Mouse (Mus musculus) neural tube, embryonic 15.5 days (tissue): ENCODE data around the gene Gm49393. TPM values are rescaled to one million over a fixed set of nuclear protein-coding genes. Genes with fewer than 3 reads are reported as not detected.
"Not testable (repeated sequence)": the region's sequence is repeated elsewhere in the genome, so short reads cannot be mapped to it uniquely, and the experiment has no call there.

Experiments
- ATAC-seq: fragments of 200-750 bp; cut with Nextera tagmentation; 2 replicates; pipeline ENCODE4 v1.8.0; 2017; ENCODE audit warnings: mild to moderate bottlenecking, moderate TSS enrichment, moderate library complexity; ENCODE audit not compliant: low FRiP score
- H3K27ac ChIP-seq: fragments of 300-500 bp; sonication (generic); replicated peaks from 2 replicates; pipeline ENCODE4 v1.5.1; 2015; ENCODE audit warnings: mild to moderate bottlenecking, inconsistent platforms
- H3K27me3 ChIP-seq: fragments of 300-500 bp; sonication (generic); replicated peaks from 2 replicates; pipeline ENCODE4 v1.6.1; 2015; ENCODE audit warnings: inconsistent platforms
- H3K36me3 ChIP-seq: fragments of 300-500 bp; sonication (generic); 2 replicates; pipeline ENCODE4 v1.6.1; 2015; ENCODE audit warnings: inconsistent platforms
- H3K4me1 ChIP-seq: fragments of 300-500 bp; sonication (generic); 2 replicates; pipeline ENCODE4 v1.6.1; 2015; ENCODE audit warnings: inconsistent platforms
- H3K4me2 ChIP-seq: fragments of 300-500 bp; sonication (generic); 2 replicates; pipeline ENCODE4 v1.6.1; 2015; ENCODE audit warnings: inconsistent platforms, mild to moderate bottlenecking, moderate library complexity
- H3K4me3 ChIP-seq: fragments of 300-500 bp; sonication (generic); replicated peaks from 2 replicates; pipeline ENCODE4 v1.5.1; 2015; ENCODE audit warnings: mild to moderate bottlenecking, inconsistent platforms
- H3K9ac ChIP-seq: fragments of 300-500 bp; sonication (generic); replicated peaks from 2 replicates; pipeline ENCODE4 v1.6.1; 2015; ENCODE audit warnings: mild to moderate bottlenecking, inconsistent platforms
- H3K9me3 ChIP-seq: fragments of 300-500 bp; sonication (generic); replicated peaks from 2 replicates; pipeline ENCODE4 v1.6.1; 2016; ENCODE audit warnings: inconsistent platforms
- WGBS: fragments of 180-500 bp; shearing (Covaris S2); methylation state at CpG from one replicate; pipeline ENCODE4 v1.1.7; 2015; ENCODE audit warnings: mixed read lengths; 5-methylcytosine and 5-hydroxymethylcytosine counted together
- polyA plus RNA-seq: library from polyadenylated mRNA; unstranded; fragments of >200 nt; fragmentation: Nextera tagmentation; extraction: Ambion mirVana; gene quantifications from 2 replicates; pipeline ENCODE4 v1.2.1, GENCODE M21; 2015

The Gm49393 gene
- not detected in 2 replicates for polyA plus RNA-seq

DNA sequence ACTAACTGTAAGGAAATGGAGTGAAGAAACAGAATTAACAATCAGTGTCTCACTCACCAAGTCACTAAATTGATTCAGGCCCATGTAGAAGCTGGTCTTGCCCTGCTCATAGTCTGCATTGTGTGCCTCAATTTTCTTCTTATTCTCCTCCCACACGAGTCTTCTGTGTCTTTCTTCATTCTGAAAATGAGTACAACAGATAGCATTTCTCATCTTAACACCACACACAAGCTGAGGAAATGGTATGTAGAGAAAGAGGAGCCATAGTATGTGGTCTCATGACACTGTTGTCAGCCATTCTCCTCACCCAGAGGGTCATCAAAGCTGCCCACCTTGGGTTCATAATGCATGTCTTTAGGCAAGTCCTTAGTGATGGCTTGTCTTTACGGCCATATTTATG, at the start of gene Gm49393:
Gene Gm49393, minus strand, starts transcription at position 101 of the 400 bp plus-strand sequence.
- H3K4me3 ChIP-seq, H3K9ac ChIP-seq, ATAC-seq, H3K4me2 ChIP-seq, H3K9me3 ChIP-seq, H3K4me1 ChIP-seq, H3K27me3 ChIP-seq, H3K27ac ChIP-seq, H3K36me3 ChIP-seq: not testable (repeated sequence)
- 71% methylated on average over 2 of the region's 2 CpGs for WGBS

DNA sequence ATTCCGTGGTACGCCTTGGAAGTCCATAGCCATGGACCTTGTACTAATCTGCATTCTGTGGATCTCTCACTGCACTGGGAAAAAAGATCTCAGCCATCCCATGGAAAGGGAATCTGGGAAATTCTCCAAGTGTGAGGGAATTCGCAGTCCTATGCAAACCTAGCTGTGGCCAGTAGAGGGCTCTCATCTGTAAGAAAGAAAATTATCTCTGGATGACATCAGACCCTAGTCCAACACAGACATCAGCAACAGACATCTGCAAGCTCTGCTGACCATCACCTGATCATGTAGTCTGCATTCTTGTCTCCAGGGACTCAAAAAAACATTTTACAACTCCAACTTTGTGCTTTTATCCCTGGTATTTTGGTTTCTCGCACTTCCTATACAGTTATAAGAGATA, 36.9 kb upstream of the Gm49393 start:
- not testable (repeated sequence) for H3K27me3 ChIP-seq, H3K9me3 ChIP-seq, H3K36me3 ChIP-seq, H3K4me1 ChIP-seq, H3K27ac ChIP-seq, H3K9ac ChIP-seq, H3K4me3 ChIP-seq, H3K4me2 ChIP-seq, ATAC-seq
- 68% methylated on average over 4 of the region's 4 CpGs for WGBS

DNA sequence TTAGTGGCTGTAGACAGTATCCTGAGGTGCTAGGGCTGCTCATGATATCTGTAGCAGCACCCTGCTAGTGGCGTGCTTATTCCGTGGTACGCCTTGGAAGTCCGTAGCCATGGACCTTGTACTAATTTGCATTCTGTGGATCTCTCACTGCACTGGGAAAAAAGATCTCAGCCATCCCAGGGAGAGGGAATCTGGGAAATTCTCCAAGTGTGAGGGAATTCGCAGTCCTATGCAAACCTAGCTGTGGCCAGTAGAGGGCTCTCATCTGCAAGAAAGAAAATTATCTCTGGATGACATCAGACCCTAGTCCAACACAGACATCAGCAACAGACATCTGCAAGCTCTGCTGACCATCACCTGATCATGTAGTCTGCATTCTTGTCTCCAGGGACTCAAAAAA, 28.6 kb upstream of the Gm49393 start:
- H3K4me1 ChIP-seq, H3K27ac ChIP-seq, H3K4me2 ChIP-seq, H3K9ac ChIP-seq, H3K9me3 ChIP-seq, H3K27me3 ChIP-seq, H3K36me3 ChIP-seq, H3K4me3 ChIP-seq, ATAC-seq: not testable (repeated sequence)
- WGBS = 42% methylated on average over 4 of the region's 5 CpGs

DNA sequence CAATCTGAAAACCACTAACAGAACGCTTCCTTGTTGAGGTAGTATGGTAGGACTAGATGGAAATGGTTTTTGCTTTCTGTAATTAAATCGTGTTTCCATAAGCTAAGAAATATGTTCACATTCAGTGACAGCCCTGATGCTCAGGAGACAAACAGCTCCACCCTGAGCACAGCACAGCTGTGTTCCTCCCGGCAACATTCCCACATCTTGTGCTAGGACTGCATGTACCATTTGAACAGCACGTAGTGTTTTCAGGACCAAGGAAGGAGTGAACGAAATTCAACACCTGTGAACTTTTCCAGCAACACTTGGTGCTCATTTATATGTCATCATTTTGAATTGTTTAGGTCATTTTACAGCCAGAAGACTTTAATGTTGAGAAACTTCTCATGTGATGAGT, 26.3 kb upstream of the Gm49393 start:
- no peaks in the 10 kb centered on the region for H3K4me1 ChIP-seq
- H3K27ac ChIP-seq = no peak overlapping the region
- H3K4me3 ChIP-seq = no peak overlapping the region
- WGBS = 74% methylated on average over 5 of the region's 5 CpGs
- no peaks in the 10 kb centered on the region for H3K36me3 ChIP-seq
- ATAC-seq = no peak
- H3K4me2 ChIP-seq = no peak overlapping the region
- H3K27me3 ChIP-seq = no peaks in the 10 kb centered on the region
- H3K9ac ChIP-seq = no peak overlapping the region
- peaks cover 13% of the 10 kb centered on the region; the same call in 1 of the 2 replicates for H3K9me3 ChIP-seq

DNA sequence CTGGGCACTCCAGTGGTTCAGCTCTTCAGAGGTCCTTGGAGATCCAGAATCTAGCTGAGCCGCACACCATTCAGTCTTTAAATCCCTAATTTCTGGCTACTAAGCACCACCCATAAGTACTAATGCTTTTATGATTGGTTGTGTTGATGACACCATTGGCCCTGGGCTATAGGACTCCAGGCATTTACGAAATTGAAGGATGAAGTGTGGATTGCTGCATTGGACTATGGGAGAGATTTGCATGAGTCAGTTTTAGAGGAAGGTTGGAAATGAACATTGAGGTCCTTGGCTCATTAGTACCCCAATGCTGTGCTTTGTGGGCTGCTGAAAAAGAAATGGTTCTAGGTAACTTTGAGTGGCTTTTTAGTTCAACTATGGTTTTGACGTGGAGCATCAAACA, 6.5 kb upstream of the Gm49393 start, which contains the start of gene Tpbpa:
Gene Tpbpa, minus strand, starts transcription at position 101 of the 400 bp plus-strand sequence.
- H3K9me3 ChIP-seq = peaks cover 11% of the 10 kb centered on the region; the same call in 1 of the 2 replicates
- H3K4me1 ChIP-seq, H3K4me3 ChIP-seq, H3K36me3 ChIP-seq, H3K27ac ChIP-seq, H3K27me3 ChIP-seq, H3K9ac ChIP-seq, H3K4me2 ChIP-seq, ATAC-seq: not testable (repeated sequence)
- 78% methylated on average over 3 of the region's 3 CpGs for WGBS

DNA sequence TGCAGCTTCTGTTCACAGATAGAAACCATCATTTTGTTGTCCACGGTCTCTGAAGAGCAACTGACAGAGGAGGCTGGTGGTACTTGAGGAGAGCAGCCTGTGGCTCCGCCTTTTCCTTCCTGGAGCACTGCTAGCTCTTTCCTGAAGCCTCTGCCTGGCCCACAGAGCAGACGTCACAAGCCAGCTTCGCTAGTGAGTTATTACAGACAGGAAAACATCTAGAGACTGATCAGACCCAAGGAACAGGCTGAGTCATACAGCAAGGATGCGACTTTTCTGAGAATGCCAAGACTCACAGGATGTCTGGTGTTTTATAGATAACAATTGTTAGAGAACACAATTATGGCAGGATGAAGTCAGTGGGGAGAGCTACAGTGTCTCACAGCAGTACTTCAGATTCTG, 1.1 kb upstream of the Gm49393 start, which contains the start of the genes Gm49391 and Ctla2a:
Gene Gm49391, minus strand, starts transcription at position 72 of the 402 bp plus-strand sequence.
Gene Ctla2a, minus strand, starts transcription at position 126 of the 402 bp plus-strand sequence.
- Histone ChIP-seq H3K27me3 (no peaks in the 10 kb centered on the region), H3K27ac (no peak within 1 kb of the TSS), H3K9me3 (no peaks in the 10 kb centered on the region), H3K4me2 (no peak within 1 kb of the TSS), H3K9ac (no peak within 1 kb of the TSS), H3K4me1 (no peaks in the 10 kb centered on the region), H3K4me3 (no peak within 1 kb of the TSS), H3K36me3 (no peaks in the 10 kb centered on the region)
- ATAC-seq = no peak
- WGBS = 70% methylated on average over 5 of the region's 5 CpGs

DNA sequence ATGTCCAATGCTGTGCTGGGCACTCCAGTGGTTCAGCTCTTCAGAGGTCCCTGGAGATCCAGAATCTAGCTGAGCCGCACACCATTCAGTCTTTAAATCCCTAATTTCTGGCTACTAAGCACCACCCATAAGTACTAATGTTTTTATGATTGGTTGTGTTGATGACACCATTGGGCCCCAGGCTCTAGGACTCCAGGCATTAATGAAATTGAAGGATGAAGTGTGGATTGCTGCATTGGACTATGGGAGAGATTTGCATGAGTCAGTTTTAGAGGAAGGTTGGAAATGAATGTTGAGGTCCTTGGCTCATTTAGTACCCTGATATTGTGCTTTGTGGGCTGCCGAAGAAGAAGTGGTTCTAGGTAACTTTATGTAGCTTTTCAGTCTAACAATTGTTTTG, 30.6 kb downstream of the Gm49393 start, which contains the start of gene Tpbpb:
Gene Tpbpb, minus strand, starts transcription at position 101 of the 400 bp plus-strand sequence.
- not testable (repeated sequence) for H3K9me3 ChIP-seq, H3K27ac ChIP-seq, H3K9ac ChIP-seq, H3K4me3 ChIP-seq, H3K4me2 ChIP-seq, H3K27me3 ChIP-seq, H3K4me1 ChIP-seq, H3K36me3 ChIP-seq, ATAC-seq
- WGBS = 93% methylated on average over 2 of the region's 2 CpGs

DNA sequence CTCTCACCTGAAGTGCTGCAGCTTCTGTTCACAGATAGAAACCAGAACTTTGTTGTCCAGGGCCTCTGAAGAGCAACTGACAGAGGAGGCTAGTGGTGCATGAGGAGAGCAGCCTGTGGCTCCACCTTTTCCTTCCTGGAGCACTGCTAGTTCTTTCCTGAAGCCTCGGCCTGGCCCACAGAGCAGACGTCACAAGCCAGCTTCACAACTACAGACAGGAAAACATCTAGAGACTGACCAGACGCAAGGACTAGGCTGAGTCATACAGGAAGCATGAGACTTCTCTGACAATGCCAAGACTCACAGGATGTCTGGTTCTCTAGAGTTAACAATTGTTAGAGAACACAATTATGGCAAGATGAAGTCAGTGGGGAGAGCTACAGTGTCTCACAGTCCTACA, 38.1 kb downstream of the Gm49393 start, which contains the start of gene Ctla2b:
Gene Ctla2b, minus strand, starts transcription at position 120 of the 400 bp plus-strand sequence.
- no peak for ATAC-seq
- no peaks in the 10 kb centered on the region for H3K9me3 ChIP-seq
- H3K27me3 ChIP-seq = no peaks in the 10 kb centered on the region
- H3K4me3 ChIP-seq = no peak within 1 kb of the TSS
- H3K36me3 ChIP-seq = no peaks in the 10 kb centered on the region
- no peaks in the 10 kb centered on the region for H3K4me1 ChIP-seq
- H3K27ac ChIP-seq = no peak within 1 kb of the TSS
- WGBS = 86% methylated on average over 3 of the region's 3 CpGs
- H3K9ac ChIP-seq = no peak within 1 kb of the TSS
- H3K4me2 ChIP-seq = no peak within 1 kb of the TSS

DNA sequence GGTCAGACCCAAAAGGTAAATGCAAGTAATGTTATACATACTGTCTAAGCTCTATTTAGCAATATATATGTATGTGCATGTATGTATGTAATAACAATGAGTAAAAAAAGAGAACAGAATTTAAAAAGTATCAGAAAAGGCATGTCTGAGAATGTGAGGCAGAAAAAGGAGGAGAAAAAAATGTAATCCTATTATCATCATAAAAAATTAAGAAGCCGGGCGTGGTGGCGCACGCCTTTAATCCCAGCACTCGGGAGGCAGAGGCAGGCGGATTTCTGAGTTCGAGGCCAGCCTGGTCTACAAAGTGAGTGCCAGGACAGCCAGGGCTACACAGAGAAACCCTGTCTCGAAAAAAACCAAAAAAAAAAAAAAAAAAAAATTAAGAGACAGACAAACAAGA, 38.6 kb downstream of the Gm49393 start, which contains the start of gene Gm49392:
Gene Gm49392, minus strand, starts transcription at position 101 of the 400 bp plus-strand sequence.
- not testable (repeated sequence) for H3K4me1 ChIP-seq, H3K4me3 ChIP-seq, H3K27ac ChIP-seq, H3K9ac ChIP-seq, H3K4me2 ChIP-seq, H3K9me3 ChIP-seq, ATAC-seq, H3K36me3 ChIP-seq, H3K27me3 ChIP-seq
- 96% methylated on average over 7 of the region's 8 CpGs for WGBS

DNA sequence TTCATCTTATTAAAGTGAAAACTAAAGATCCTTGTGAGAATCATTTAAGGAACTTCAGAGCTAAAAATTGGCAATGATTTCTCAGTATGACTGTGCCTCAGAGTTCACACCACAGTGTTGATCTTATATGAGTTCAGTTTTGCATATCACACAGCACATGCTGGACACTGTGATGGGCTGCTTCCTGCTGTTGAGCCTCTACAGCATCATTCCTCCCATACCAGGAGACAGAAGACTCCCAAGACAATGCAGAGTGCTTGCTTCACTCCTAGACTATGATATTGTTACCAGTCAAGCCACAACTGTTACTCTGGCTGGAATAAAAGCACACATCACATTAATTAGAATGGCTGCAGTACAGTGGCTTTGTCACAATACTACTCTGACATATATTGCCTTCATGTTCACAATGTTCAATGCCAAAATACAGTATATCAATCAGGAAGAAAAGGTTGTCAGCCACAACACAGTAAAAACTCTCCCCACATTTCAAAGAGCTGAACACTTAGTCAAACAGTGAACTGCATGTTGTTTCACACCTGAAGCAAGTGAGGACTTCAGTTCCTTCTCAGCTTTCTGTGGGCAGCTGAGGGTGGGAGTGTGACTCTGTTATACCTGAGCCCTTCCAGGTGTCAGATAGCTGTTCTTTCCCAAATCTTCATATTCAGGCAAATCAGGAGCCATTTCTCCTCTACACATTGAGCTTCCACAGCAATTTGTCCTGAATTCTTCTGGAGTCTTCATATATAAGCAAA, 39.8 kb downstream of the Gm49393 start:
- no peaks in the 10 kb centered on the region for H3K4me1 ChIP-seq
- ATAC-seq = no peak
- no peak overlapping the region for H3K4me2 ChIP-seq
- no peak overlapping the region for H3K4me3 ChIP-seq
- no peaks in the 10 kb centered on the region for H3K27me3 ChIP-seq
- no peaks in the 10 kb centered on the region for H3K9me3 ChIP-seq
- H3K27ac ChIP-seq = no peak overlapping the region
- no peaks in the 10 kb centered on the region for H3K36me3 ChIP-seq
- H3K9ac ChIP-seq = no peak overlapping the region

DNA sequence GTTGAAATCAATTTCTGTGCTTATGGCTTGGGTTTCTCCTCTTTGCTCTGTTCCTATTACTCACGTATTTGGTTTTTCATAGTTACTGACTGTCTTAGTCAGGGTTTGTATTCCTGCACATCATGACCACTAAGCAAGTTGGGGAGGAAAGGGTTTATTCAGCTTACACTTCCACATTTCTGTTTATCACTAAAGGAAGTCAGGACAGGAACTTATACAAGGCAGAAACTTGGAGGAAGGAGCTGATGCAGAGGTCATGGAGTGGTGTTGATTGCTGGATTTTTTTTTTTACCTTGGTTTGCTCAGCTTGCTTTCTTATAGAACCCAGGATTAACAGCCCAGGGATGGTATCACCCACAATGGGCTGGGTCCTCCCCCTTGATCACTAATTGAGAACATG, 43.1 kb downstream of the Gm49393 start:
- WGBS = 96% methylated on average over 1 of the region's 1 CpGs
- H3K4me3 ChIP-seq = no peak overlapping the region
- no peak overlapping the region for H3K9ac ChIP-seq
- no peak overlapping the region for H3K4me2 ChIP-seq
- ATAC-seq = no peak
- no peak overlapping the region for H3K27ac ChIP-seq
- H3K4me1 ChIP-seq = no peaks in the 10 kb centered on the region
- no peaks in the 10 kb centered on the region for H3K9me3 ChIP-seq
- no peaks in the 10 kb centered on the region for H3K36me3 ChIP-seq
- H3K27me3 ChIP-seq = no peaks in the 10 kb centered on the region

DNA sequence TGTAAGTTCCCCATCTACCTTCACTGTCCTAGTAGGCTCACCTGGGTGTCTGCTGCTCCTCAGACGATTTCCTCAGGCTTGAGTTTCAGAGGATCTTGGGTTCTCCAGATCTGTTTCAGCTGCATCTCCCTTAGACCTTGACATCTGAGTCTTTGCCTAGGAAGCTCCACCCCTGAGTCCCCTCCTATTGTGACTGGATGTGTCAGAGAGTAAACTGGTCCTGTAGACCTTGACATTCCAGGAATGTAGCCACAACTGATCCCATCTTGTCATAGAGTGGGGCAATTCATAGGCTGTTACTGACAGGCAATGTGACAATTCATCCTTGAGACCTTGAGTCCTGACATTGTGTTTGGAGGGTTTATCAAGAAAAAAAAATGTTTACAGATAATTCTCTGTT, 71.1 kb downstream of the Gm49393 start, which contains the start of gene 4930486L24Rik:
Gene 4930486L24Rik, minus strand, starts transcription at position 195 of the 400 bp plus-strand sequence.
- WGBS = 70% methylated on average over 1 of the region's 1 CpGs
- Histone ChIP-seq H3K4me2 (no peak within 1 kb of the TSS), H3K27me3 (no peaks in the 10 kb centered on the region), H3K9me3 (no peaks in the 10 kb centered on the region), H3K36me3 (no peaks in the 10 kb centered on the region), H3K9ac (no peak within 1 kb of the TSS), H3K27ac (no peak within 1 kb of the TSS), H3K4me1 (no peaks in the 10 kb centered on the region), H3K4me3 (no peak within 1 kb of the TSS)
- no peak for ATAC-seq
